Mouse (Mus musculus): Measurements from ENCODE around the gene Rpl3l. TPM values are rescaled to one million over a fixed set of nuclear protein-coding genes. Genes with fewer than 3 reads are reported as not detected.
A peak's percentile ranks its signal among the peaks of the same experiment; 100 is the strongest.

The Rpl3l gene
- polyA plus RNA-seq, 1 experiment from 2014 or later, result 0.39 TPM

DNA sequence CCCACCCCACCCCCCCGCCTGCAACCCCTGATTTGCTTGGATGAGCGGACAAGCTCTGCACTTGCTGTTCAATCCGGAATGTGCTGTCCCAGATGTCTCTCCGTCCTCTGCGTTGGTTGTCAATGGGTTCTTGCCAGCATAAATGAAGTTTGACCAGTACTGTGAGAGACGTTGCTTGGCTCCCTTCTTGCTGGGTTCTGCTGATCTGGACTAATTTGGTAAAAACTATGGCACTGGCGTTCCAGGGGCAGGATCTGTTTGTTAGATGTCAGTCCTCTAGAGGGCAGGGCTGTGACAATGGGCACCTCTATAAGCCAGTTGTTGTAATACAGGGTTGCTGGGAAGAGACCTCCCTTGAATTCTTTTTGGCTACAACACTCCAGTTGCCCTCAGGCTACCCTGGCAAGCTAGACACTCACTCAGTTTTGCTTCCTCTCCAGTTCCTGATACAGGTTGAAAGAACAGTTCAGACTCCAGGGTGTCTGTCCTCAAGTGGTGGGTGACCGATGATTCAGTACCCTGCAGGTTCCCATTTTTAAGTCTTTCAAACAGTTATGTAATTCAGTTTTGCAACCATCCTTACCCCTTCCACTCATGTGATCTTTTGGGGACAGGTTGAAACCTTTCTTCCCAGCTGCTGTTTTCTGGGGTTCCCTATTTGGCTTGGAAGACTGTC, 9.7 kb downstream of the Rpl3l start:
- H3K36me3 ChIP-seq, result peaks cover 11% of the 10 kb centered on the region; the same call in 1 of the 2 replicates
- H3K4me1 ChIP-seq, result peaks cover 36% of the 10 kb centered on the region
- H3K4me3 ChIP-seq, result peak overlapping the region; percentile 82
- H3K27ac ChIP-seq, result peak overlapping the region; percentile 88
- no peaks in the 10 kb centered on the region for H3K9me3 ChIP-seq
- DNase-seq (ENCODE audit: low spot score), result no peak
- H3K27me3 ChIP-seq (ENCODE audit: insufficient read depth, poor library complexity, severe bottlenecking), result no peaks in the 10 kb centered on the region
- WGBS, result 25% methylated on average over 8 of the region's 8 CpGs

DNA sequence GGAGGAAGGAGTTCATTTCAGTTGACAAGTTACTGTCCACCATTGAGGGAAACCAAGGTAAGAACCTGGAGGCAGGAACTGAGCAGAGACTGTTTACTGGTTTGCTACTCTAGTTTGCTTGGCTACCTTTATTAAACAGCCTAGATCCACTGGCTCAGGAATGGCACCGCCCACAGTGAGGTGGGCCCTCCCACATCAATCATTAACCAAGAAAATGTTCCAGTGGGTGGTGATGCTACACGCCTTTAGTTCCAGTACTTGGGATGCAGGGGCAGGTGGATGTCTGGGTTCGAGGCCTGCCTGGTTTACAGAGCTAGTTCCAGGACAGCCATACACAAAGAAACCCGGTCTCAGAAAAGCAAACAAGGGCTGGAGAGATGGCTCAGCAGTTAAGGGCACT, 10.6 kb downstream of the Rpl3l start:
- no peak overlapping the region for H3K4me3 ChIP-seq
- no peaks in the 10 kb centered on the region for H3K27me3 ChIP-seq (ENCODE audit: insufficient read depth, poor library complexity, severe bottlenecking)
- no peak for DNase-seq (ENCODE audit: low spot score)
- 77% methylated on average over 4 of the region's 4 CpGs for WGBS
- H3K9me3 ChIP-seq, result no peaks in the 10 kb centered on the region
- H3K27ac ChIP-seq, result no peak overlapping the region
- H3K36me3 ChIP-seq, result peaks cover 11% of the 10 kb centered on the region; the same call in 1 of the 2 replicates
- H3K4me1 ChIP-seq, result peaks cover 29% of the 10 kb centered on the region

DNA sequence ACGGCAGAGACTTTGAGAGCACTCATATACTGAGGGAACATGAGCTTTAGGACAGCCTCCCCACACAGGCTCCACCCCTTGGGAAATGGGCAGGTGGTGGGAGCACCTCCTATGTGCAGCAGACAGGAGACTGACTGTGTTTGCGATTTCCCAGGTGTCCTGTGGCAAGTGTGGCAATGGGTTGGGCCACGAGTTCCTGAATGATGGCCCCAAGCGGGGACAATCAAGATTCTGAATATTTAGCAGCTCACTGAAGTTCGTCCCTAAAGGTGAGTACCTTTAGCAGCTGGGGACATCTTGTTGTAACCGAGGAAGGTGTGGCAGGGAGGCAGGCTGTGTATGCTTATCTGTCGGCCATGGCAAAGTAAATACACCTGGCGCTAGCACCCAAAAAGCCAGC, 12.3 kb downstream of the Rpl3l start:
- peaks cover 27% of the 10 kb centered on the region for H3K4me1 ChIP-seq
- no peaks in the 10 kb centered on the region for H3K9me3 ChIP-seq
- H3K27me3 ChIP-seq (ENCODE audit: insufficient read depth, poor library complexity, severe bottlenecking), result no peaks in the 10 kb centered on the region
- H3K27ac ChIP-seq, result no peak overlapping the region
- H3K4me3 ChIP-seq, result no peak overlapping the region
- 78% methylated on average over 8 of the region's 8 CpGs for WGBS
- H3K36me3 ChIP-seq, result peaks cover 11% of the 10 kb centered on the region; the same call in 1 of the 2 replicates
- DNase-seq (ENCODE audit: low spot score), result no peak

DNA sequence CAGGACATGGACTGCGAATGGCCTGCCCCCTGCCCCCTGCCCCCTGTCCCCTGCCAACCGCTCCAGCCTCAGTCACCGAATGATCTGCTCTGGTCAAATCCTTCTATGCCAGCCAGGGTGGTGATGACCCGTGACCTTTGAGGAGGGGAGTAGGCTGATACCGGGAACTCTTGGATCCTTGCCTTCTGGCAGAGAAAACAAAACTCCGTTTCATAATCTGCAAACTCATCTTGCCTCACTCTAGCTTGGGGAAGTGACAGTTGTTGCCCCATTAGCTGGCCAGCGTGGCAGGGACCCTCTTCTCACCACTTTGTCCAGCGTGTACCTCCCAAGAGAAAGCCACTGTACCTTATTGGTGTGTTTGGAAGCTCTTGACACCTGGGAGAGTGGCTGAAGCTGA, 14.7 kb downstream of the Rpl3l start:
- Histone ChIP-seq H3K4me3 (no peak overlapping the region), H3K27me3 (ENCODE audit: insufficient read depth, poor library complexity, severe bottlenecking) (0 out of 2 replicates have a peak, but pooled peaks cover under 1% of the 10 kb centered on the region), H3K36me3 (peaks cover 11% of the 10 kb centered on the region; the same call in 1 of the 2 replicates), H3K27ac (no peak overlapping the region), H3K4me1 (peaks cover 13% of the 10 kb centered on the region), H3K9me3 (no peaks in the 10 kb centered on the region)
- WGBS, result 85% methylated on average over 8 of the region's 8 CpGs
- no peak for DNase-seq (ENCODE audit: low spot score)

DNA sequence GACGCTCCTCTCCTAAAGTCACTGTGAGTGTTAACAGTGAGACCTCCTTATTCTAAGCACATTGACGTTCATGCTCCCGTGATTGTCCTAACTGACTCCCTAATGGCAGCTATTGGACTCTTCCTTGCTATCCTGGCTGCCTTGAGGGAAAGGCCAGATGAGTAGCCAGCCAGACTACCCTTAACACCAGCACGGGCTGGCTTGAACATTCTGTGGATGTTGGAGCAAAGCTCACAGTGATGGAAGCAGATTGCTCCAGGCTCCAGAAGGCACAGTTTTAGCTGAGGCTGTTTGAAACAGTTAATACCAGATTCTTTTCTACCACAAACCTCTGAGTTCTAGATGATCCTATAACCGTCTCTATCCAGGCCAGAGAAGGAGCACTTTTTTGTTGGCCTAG, 16.3 kb downstream of the Rpl3l start:
- WGBS, result 66% methylated on average over 5 of the region's 5 CpGs
- Histone ChIP-seq H3K27ac (no peak overlapping the region), H3K9me3 (no peaks in the 10 kb centered on the region), H3K4me3 (no peak overlapping the region), H3K36me3 (peaks cover 11% of the 10 kb centered on the region; the same call in 1 of the 2 replicates), H3K27me3 (ENCODE audit: insufficient read depth, poor library complexity, severe bottlenecking) (0 out of 2 replicates have a peak, but pooled peaks cover 6% of the 10 kb centered on the region), H3K4me1 (0 out of 2 replicates have a peak, but pooled peaks cover 4% of the 10 kb centered on the region)
- DNase-seq (ENCODE audit: low spot score), result no peak

DNA sequence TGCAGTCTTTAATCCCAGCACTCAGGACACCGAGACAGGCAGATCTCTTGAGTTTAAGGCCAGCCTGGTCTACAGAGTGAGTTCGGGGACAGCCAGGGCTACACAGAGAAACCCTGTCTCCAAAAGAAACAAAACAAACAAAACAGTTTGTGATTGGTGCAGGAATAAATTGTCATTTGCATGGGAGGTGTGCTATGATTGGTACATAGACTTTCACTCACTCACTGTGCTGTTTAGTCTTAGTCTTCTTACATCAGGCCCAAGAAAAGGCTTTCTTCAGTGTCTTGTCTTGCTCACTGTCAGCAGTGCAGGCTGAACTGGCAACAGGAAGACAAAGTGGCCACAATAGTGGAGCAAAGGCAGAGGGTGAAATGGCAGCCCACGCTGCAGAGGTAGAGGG, 16.8 kb downstream of the Rpl3l start:
- Histone ChIP-seq H3K27ac (no peak overlapping the region), H3K27me3 (ENCODE audit: insufficient read depth, poor library complexity, severe bottlenecking) (0 out of 2 replicates have a peak, but pooled peaks cover 6% of the 10 kb centered on the region), H3K9me3 (no peaks in the 10 kb centered on the region), H3K4me3 (no peak overlapping the region), H3K36me3 (peaks cover 11% of the 10 kb centered on the region; the same call in 1 of the 2 replicates), H3K4me1 (0 out of 2 replicates have a peak, but pooled peaks cover 4% of the 10 kb centered on the region)
- DNase-seq (ENCODE audit: low spot score), result no peak
- 61% methylated on average over 3 of the region's 3 CpGs for WGBS

DNA sequence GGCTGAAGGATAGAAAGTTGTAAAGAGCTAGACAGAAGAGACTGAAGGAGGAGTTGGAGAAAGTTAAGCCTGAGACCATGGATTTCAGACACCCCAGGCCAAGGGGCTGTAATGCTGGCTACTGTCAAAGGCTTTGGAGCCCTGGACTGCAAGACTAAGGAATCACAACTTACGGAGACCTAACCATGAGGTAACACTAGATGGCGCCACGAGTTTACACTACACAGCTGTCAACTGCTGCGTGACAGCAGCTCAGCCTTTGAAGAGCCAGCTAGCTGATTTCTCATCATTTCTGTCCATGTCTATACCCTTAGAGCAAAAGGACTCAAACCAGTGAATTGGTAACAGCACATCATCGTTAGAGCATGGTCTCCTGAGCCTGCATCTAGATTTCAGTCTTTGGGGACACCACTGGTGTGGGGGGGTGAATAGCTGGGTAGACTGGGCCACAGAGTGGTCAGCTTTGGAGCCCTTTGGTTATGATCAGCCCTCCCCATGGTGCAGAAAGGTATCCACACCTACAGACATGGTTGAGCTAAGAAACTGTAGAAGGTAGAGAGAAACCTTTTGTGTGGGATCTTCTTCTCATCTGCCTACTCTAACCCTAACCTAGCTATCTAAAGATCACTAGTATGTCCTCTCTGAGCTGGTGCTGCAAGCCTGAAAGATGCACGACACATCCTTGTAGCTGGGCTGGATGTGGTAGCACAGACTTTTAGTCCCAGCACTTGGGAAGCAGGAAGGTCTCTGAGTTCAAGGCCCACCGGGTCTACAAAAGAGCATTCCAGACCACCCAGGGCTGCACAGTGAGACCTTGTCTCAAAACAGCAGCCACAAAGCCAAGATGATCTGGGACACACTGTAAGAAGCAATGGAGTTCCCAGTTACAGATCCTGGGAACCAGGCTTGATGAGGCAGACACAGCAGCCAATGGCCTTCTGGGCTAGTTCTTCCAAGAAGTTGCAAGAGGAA, 18.2 kb downstream of the Rpl3l start:
- 19% methylated on average over 7 of the region's 7 CpGs for WGBS
- Histone ChIP-seq H3K4me1 (0 out of 2 replicates have a peak, but pooled peaks cover 4% of the 10 kb centered on the region), H3K9me3 (no peaks in the 10 kb centered on the region), H3K27me3 (ENCODE audit: insufficient read depth, poor library complexity, severe bottlenecking) (peaks cover 18% of the 10 kb centered on the region), H3K27ac (no peak overlapping the region), H3K36me3 (peaks cover 6% of the 10 kb centered on the region; the same call in 1 of the 2 replicates), H3K4me3 (no peak overlapping the region)
- peak; percentile 90 for DNase-seq (ENCODE audit: low spot score)

DNA sequence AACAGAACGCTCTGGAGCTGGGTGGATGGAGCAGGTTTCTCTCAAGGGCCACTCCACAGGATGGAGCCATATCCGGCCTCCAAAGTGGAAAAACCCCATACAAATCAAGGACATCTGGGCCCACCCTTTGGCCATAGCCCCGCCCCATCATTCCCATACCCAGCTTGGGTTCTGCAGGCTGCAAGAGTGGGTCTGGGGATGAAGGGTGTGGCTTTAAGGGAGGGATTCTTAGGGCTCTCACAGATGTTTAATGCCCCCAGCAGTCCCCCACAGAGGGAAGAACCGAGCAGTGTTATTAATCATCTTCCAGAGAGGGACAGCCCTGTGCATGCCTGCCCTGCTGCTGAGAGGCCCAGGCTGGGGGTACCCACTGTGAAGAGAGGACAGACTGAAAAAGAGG, 19.4 kb downstream of the Rpl3l start:
- Histone ChIP-seq H3K27me3 (ENCODE audit: insufficient read depth, poor library complexity, severe bottlenecking) (peaks cover 30% of the 10 kb centered on the region), H3K9me3 (no peaks in the 10 kb centered on the region), H3K4me3 (no peak overlapping the region), H3K36me3 (peaks cover 2% of the 10 kb centered on the region; the same call in 1 of the 2 replicates), H3K4me1 (peaks cover 5% of the 10 kb centered on the region; the same call in 1 of the 2 replicates), H3K27ac (no peak overlapping the region)
- DNase-seq (ENCODE audit: low spot score), result no peak
- WGBS, result 45% methylated on average over 4 of the region's 4 CpGs

DNA sequence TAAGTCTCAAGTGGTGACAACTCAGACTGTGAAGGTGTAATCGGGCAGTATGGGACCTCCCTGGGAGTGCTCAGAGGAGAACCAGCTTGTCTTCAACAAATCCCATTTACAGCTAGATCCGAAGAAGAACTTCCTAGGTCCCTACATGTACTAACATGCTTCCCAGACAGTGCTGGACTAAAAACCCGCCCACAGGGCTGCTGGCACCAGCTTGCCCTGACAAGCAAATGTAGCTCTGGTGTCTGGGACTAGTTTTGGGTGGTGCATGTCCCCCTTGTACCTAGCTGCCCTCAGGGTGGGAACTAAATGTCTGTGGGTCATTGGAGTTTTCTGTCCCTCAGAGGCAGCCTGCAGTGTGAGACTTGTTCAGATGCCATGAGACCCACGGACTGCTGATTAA, 23.9 kb downstream of the Rpl3l start:
- DNase-seq (ENCODE audit: low spot score), result no peak

DNA sequence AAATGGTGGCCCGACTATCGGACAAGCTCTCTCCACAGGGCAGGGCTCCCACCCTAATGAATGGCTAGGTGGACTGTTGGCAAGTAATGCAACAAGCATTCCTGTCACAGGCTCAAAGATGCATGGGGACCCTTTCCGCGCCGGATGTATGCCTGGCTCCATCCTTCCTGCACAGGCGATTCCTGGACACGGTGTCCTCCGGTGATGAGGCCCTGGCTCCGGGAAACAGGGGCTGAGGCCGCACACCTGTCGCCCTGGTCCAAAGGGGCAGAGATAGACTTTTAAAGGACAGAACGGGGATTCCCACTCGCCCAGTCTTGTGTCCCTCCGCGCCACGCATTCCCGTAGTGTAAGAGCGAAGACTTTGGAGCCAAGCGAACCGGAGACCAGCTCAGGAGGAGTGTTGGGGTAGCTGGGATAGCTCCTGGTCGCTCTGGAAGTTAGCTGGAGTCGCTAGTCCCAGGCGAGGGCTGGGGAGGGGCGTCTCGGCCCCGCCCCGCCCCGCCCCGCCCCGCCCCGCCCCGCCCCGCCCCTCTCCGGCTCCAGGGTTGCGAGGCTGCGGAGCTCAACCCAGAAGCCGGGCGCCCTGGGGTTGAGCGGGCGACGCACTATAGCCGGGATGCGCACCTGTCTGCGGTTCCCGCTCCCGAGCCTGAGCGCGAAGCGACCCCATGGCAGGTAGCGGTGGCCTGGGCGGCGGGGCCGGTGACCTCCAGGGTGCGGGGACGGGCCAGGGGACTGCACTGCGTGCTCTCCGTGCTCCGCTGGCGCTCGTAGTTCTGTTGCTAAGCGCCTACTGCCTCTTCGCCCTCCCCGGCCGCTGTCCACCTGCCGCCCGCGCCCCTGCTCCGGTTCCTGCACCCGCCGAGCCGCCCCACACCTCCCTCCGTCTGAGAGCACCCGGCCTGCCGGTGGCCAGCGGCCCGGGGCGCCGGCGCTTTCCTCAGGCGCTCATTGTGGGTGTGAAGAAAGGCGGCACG, 25.1 kb downstream of the Rpl3l start, which contains the start of gene Hs3st6:
Gene Hs3st6 (plus strand): TSS at position 574 of the 980 bp plus-strand sequence.
- DNase-seq (ENCODE audit: low spot score), result no peak
- Histone ChIP-seq H3K27ac (no peak within 1 kb of the TSS), H3K9me3 (no peaks in the 10 kb centered on the region), H3K36me3 (no peaks in the 10 kb centered on the region), H3K4me1 (peaks cover 19% of the 10 kb centered on the region), H3K4me3 (peak within 1 kb of the TSS; percentile 70), H3K27me3 (ENCODE audit: insufficient read depth, poor library complexity, severe bottlenecking) (peaks cover 79% of the 10 kb centered on the region)
- under 1% methylated on average over 73 of the region's 82 CpGs for WGBS

More for the DNA sequence above, 23.9 kb downstream of the Rpl3l start:
- peaks cover 75% of the 10 kb centered on the region for H3K27me3 ChIP-seq (ENCODE audit: insufficient read depth, poor library complexity, severe bottlenecking)
- H3K36me3 ChIP-seq, result no peaks in the 10 kb centered on the region
- H3K4me1 ChIP-seq, result peaks cover 23% of the 10 kb centered on the region
- no peak overlapping the region for H3K27ac ChIP-seq
- 9% methylated on average over 4 of the region's 4 CpGs for WGBS
- no peak overlapping the region for H3K4me3 ChIP-seq
- no peaks in the 10 kb centered on the region for H3K9me3 ChIP-seq

DNA sequence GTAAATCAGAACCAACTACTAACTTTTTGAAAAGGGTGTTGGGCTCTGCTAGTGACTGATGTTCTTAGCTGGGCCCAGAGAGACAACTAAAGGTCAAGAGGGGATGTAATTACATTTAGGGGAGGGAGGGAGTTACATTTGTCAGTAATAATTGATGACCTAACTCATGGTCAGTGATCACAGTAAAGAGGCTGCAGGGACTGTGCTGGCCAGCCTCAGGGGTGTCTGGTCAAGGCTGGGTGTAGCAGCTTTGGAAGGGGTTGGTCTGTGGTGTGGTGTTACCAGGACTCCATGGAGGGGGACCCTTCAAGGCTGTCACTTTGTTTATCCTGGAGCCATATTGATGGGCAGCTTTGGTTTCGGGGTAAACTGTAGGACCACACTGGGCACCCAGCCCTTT, 29.8 kb downstream of the Rpl3l start:
- H3K4me3 ChIP-seq, result no peak overlapping the region
- H3K4me1 ChIP-seq, result peaks cover 28% of the 10 kb centered on the region
- no peaks in the 10 kb centered on the region for H3K36me3 ChIP-seq
- H3K27me3 ChIP-seq (ENCODE audit: insufficient read depth, poor library complexity, severe bottlenecking), result peaks cover 58% of the 10 kb centered on the region
- H3K9me3 ChIP-seq, result no peaks in the 10 kb centered on the region
- WGBS, result 70% methylated on average over 1 of the region's 1 CpGs
- no peak overlapping the region for H3K27ac ChIP-seq
- DNase-seq (ENCODE audit: low spot score), result no peak

DNA sequence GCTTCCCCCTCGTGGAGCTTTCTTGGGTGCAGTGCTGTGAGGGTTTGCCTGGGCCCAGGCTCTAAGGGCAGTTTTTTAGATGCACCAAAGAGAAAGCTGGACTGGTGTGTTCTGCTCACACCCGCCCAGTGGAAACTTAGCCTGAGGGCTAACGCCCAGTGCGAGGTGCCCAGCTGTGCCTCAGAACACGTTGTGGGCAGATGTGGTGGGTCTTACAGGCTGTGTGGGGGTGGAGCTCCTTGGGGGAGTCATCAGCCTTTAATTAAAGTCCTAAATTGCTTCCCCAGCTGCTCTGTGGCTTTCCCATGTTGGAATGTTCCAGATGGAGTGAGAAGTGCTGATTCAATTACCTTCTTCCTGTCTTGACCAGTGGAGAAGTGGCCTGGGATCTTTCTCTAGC, 33.5 kb downstream of the Rpl3l start:
- no peak for DNase-seq (ENCODE audit: low spot score)
- Histone ChIP-seq H3K9me3 (no peaks in the 10 kb centered on the region), H3K4me3 (no peak overlapping the region), H3K4me1 (peaks cover 39% of the 10 kb centered on the region), H3K27me3 (ENCODE audit: insufficient read depth, poor library complexity, severe bottlenecking) (peaks cover 20% of the 10 kb centered on the region), H3K36me3 (no peaks in the 10 kb centered on the region), H3K27ac (no peak overlapping the region)
- WGBS, result 54% methylated on average over 5 of the region's 5 CpGs

Data from heart, embryonic 10.5 days (tissue).